Mouse (Mus musculus) liver, embryonic 11.5 days (tissue): ENCODE data around the gene Actn2. TPM values are rescaled to one million over a fixed set of nuclear protein-coding genes. Genes with fewer than 3 reads are reported as not detected.

Source experiments
- ATAC-seq: fragments of 200-750 bp; cut with Nextera tagmentation; replicated peaks from 2 replicates; pipeline ENCODE4 v1.8.0; 2017; ENCODE audit warnings: moderate number of reproducible peaks, mild to moderate bottlenecking, moderate TSS enrichment, moderate library complexity; ENCODE audit not compliant: low FRiP score
- DNase-seq: peaks from one replicate; pipeline ENCODE4 v3.0.0-alpha.2; 2017; ENCODE audit warnings: low spot score
- H3K27ac ChIP-seq: fragments of 300-500 bp; sonication (generic); 2 replicates; pipeline ENCODE4 v1.5.1; 2014; ENCODE audit warnings: mild to moderate bottlenecking, low read depth, low read length, control low read depth
- H3K27me3 ChIP-seq: fragments of 300-500 bp; sonication (generic); replicated peaks from 2 replicates; pipeline ENCODE4 v1.6.1; 2014; ENCODE audit warnings: low read length, mixed read lengths; ENCODE audit not compliant: control insufficient read depth, insufficient read depth
- H3K36me3 ChIP-seq: fragments of 300-500 bp; sonication (generic); 2 replicates; pipeline ENCODE4 v1.6.1; 2014; ENCODE audit warnings: mild to moderate bottlenecking, low read length, moderate library complexity, mixed read lengths; ENCODE audit not compliant: control insufficient read depth, insufficient read depth
- H3K4me1 ChIP-seq: fragments of 300-500 bp; sonication (generic); replicated peaks from 2 replicates; pipeline ENCODE4 v1.6.1; 2014; ENCODE audit warnings: low read length, mixed read lengths; ENCODE audit not compliant: control insufficient read depth, insufficient read depth
- H3K4me2 ChIP-seq: fragments of 300-500 bp; sonication (generic); 2 replicates; pipeline ENCODE4 v1.6.1; 2014; ENCODE audit warnings: mild to moderate bottlenecking, control low read depth, moderate library complexity
- H3K4me3 ChIP-seq: fragments of 300-500 bp; sonication (generic); 2 replicates; pipeline ENCODE4 v1.5.1; 2014; ENCODE audit warnings: low read depth, low read length, control low read depth
- H3K9ac ChIP-seq: fragments of 300-500 bp; sonication (generic); 2 replicates; pipeline ENCODE4 v1.6.1; 2014; ENCODE audit warnings: low read depth, low read length, control low read depth
- H3K9me3 ChIP-seq: fragments of 300-500 bp; sonication (generic); 2 replicates; pipeline ENCODE4 v1.6.1; 2016; ENCODE audit warnings: low read length, inconsistent platforms, mixed read lengths; ENCODE audit not compliant: control insufficient read depth
- WGBS: fragments of 180-500 bp; shearing (Covaris S2); extraction: QIAGEN DNeasy Blood & Tissue Kit; methylation state at CpG from one replicate; pipeline ENCODE4 v1.1.7; 2014; 5-methylcytosine and 5-hydroxymethylcytosine counted together
- polyA plus RNA-seq: library from polyadenylated mRNA; unstranded; fragments of >200 nt; fragmentation: Nextera tagmentation; extraction: Ambion mirVana; gene quantifications from 2 replicates; pipeline ENCODE4 v1.2.1, GENCODE M21; 2014

Gene Actn2
- polyA plus RNA-seq, 1 experiment from 2014 or later: 7.2 TPM

GRCm38 (mm10) chr13:12228248-12228647, 112.3 kb downstream of the Actn2 start:
- no peak overlapping the region for H3K9ac ChIP-seq
- no peak overlapping the region for H3K4me3 ChIP-seq
- DNase-seq (no peak), ATAC-seq (no peak)
- peaks cover 32% of the 10 kb centered on the region for H3K36me3 ChIP-seq
- 90% methylated on average over 4 of the region's 4 CpGs for WGBS
- H3K4me1 ChIP-seq: no peaks in the 10 kb centered on the region
- no peak overlapping the region for H3K4me2 ChIP-seq
- H3K9me3 ChIP-seq: no peaks in the 10 kb centered on the region
- no peak overlapping the region for H3K27ac ChIP-seq
- no peaks in the 10 kb centered on the region for H3K27me3 ChIP-seq

- no peaks in the 10 kb centered on the region for H3K4me1 ChIP-seq
- H3K4me2 ChIP-seq: no peak overlapping the region
- 75% methylated on average over 5 of the region's 5 CpGs for WGBS
- no peak for DNase-seq
- no peak for ATAC-seq
- H3K27ac ChIP-seq: no peak overlapping the region
- no peaks in the 10 kb centered on the region for H3K9me3 ChIP-seq
- no peaks in the 10 kb centered on the region for H3K27me3 ChIP-seq
- H3K36me3 ChIP-seq: peaks cover 27% of the 10 kb centered on the region
- H3K4me3 ChIP-seq: no peak overlapping the region
- H3K9ac ChIP-seq: no peak overlapping the region
These were observed 113.0 kb downstream of the Actn2 start for GRCm38 (mm10) chr13:12227606-12228005.

Other genes starting within 250 kb of the Actn2 start
- gene Ryr2, start 233.8 kb downstream of the Actn2 start, polyA plus RNA-seq: 0.38 and 0.88 TPM in 2 replicates
- gene Mtr, start 82.6 kb downstream of the Actn2 start, polyA plus RNA-seq: 18.2 and 21.5 TPM in 2 replicates
- 48.8 and 56.7 TPM in 2 replicates for gene Heatr1, start 54.3 kb upstream of the Actn2 start, polyA plus RNA-seq
- 17.4 and 19.7 TPM in 2 replicates for gene Lgals8, start 124.2 kb upstream of the Actn2 start, polyA plus RNA-seq
- gene Edaradd, start 179.7 kb upstream of the Actn2 start, polyA plus RNA-seq: 0.34 and 0.42 TPM in 2 replicates
- gene Ero1lb, start 225.1 kb upstream of the Actn2 start, polyA plus RNA-seq: 3.4 and 3.6 TPM in 2 replicates